Mouse (Mus musculus) midbrain, embryonic 16.5 days (tissue): ENCODE results near the gene Asgr1. TPM values are rescaled to one million over a fixed set of nuclear protein-coding genes. Genes with fewer than 3 reads are reported as not detected.

Experiments used
- ATAC-seq: fragments of 200-750 bp; cut with Nextera tagmentation; 2 replicates; pipeline ENCODE4 v1.8.0; 2017; ENCODE audit warnings: moderate TSS enrichment
- H3K27ac ChIP-seq: fragments of 300-500 bp; sonication (generic); 2 replicates; pipeline ENCODE4 v1.5.1; 2014; ENCODE audit warnings: mild to moderate bottlenecking, low read length, mixed read lengths
- H3K27me3 ChIP-seq: fragments of 300-500 bp; sonication (generic); 2 replicates; pipeline ENCODE4 v1.6.1; 2014; ENCODE audit warnings: low read depth, low read length, mixed read lengths; ENCODE audit not compliant: control insufficient read depth, insufficient read depth
- H3K36me3 ChIP-seq: fragments of 300-500 bp; sonication (generic); 2 replicates; pipeline ENCODE4 v1.6.1; 2014; ENCODE audit warnings: mild to moderate bottlenecking, low read length, moderate library complexity, mixed read lengths; ENCODE audit not compliant: control insufficient read depth, insufficient read depth
- H3K4me1 ChIP-seq: fragments of 300-500 bp; sonication (generic); 2 replicates; pipeline ENCODE4 v1.6.1; 2014; ENCODE audit warnings: mild to moderate bottlenecking, low read length, mixed read lengths; ENCODE audit not compliant: control insufficient read depth, insufficient read depth
- H3K4me2 ChIP-seq: fragments of 300-500 bp; sonication (generic); 2 replicates; pipeline ENCODE4 v1.6.1; 2014; ENCODE audit warnings: mild to moderate bottlenecking, low read length, mixed read lengths
- H3K4me3 ChIP-seq: fragments of 300-500 bp; sonication (generic); 2 replicates; pipeline ENCODE4 v1.5.1; 2014; ENCODE audit warnings: low read depth, mild to moderate bottlenecking, low read length, moderate library complexity, mixed read lengths
- H3K9ac ChIP-seq: fragments of 300-500 bp; sonication (generic); 2 replicates; pipeline ENCODE4 v1.6.1; 2014; ENCODE audit warnings: low read depth, low read length, mixed read lengths
- H3K9me3 ChIP-seq: fragments of 300-500 bp; sonication (generic); replicated peaks from 2 replicates; pipeline ENCODE4 v1.6.1; 2014; ENCODE audit warnings: mild to moderate bottlenecking, low read length, mixed read lengths; ENCODE audit not compliant: control insufficient read depth, poor library complexity, severe bottlenecking
- WGBS: fragments of 180-500 bp; shearing (Covaris S2); extraction: QIAGEN DNeasy Blood & Tissue Kit; methylation state at CpG from one replicate; pipeline ENCODE4 v1.1.7; 2014; 5-methylcytosine and 5-hydroxymethylcytosine counted together
- polyA plus RNA-seq: library from polyadenylated mRNA; unstranded; fragments of >200 nt; fragmentation: Nextera tagmentation; extraction: Ambion mirVana; gene quantifications from 2 replicates; pipeline ENCODE4 v1.2.1, GENCODE M21; 2015

Gene Asgr1
- polyA plus RNA-seq = 2.3 and 3.0 TPM in 2 replicates

DNA sequence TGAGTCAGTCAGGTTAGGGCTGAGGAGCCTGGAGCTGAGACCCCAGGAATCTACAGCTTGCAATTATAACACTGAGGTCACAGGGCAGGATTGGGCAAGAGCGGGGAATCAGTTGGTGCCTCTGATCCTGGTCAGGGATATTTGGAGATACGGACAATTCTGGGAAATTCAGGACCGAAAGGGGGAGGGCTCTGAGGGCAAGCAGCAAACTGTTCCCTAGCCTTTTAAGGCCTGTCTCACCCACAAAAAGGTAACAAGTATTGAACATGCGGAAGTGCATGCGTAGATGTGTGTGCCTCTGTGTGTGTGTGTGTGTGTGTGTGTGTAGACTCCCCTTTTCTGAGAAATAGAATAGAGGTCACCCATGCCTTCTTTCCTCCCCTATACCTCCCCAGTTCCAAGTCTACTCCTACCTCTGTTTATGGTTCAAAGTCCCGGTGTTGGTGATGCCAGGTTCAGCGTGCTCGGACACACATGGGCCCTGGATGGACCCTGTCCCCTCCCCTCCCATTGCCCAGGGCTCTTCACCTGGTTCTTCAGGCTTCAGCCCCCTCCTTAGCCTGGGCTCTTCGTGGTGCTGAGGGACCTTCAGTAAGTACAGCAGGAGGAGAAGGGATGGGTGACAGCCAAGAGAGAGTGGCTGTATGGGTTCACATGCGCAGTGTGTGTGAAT, at the start of gene Asgr1:
TSS of gene Asgr1 (plus strand) at position 188 of the 673 bp plus-strand sequence.
- Histone ChIP-seq H3K9me3 (no peaks in the 10 kb centered on the region), H3K4me1 (peaks cover 4% of the 10 kb centered on the region; the same call in 1 of the 2 replicates), H3K27me3 (no peaks in the 10 kb centered on the region), H3K36me3 (no peaks in the 10 kb centered on the region), H3K4me2 (no peak within 1 kb of the TSS), H3K9ac (no peak within 1 kb of the TSS; the same call in 1 of the 2 replicates), H3K4me3 (no peak within 1 kb of the TSS), H3K27ac (no peak within 1 kb of the TSS)
- no peak for ATAC-seq
- 86% methylated on average over 10 of the region's 10 CpGs for WGBS

DNA sequence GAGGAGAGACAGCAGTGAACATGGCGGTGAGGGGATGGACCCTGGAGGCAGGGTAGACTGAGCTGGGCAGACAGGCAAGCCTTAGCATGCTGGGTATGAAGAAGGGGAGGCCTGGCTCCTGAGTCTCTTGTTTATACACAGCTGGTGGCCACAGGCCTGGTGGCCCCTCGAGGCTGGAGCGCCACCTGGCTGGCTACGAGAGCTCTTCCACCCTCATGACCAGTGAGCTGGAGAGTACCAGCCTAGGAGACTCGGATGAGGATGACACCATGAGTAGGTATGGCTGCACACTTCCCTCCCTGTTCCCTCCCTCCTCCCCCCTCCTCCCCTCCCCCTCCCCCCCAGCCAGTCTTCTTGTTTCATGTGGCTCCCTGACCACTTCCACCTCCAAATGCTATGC, 48.4 kb upstream of the Asgr1 start:
- Histone ChIP-seq H3K27ac (no peak overlapping the region), H3K9me3 (no peaks in the 10 kb centered on the region), H3K4me3 (no peak overlapping the region), H3K36me3 (peaks cover 46% of the 10 kb centered on the region), H3K9ac (no peak overlapping the region), H3K4me1 (peaks cover 30% of the 10 kb centered on the region), H3K4me2 (no peak overlapping the region), H3K27me3 (no peaks in the 10 kb centered on the region)
- WGBS = 53% methylated on average over 5 of the region's 5 CpGs
- no peak for ATAC-seq

DNA sequence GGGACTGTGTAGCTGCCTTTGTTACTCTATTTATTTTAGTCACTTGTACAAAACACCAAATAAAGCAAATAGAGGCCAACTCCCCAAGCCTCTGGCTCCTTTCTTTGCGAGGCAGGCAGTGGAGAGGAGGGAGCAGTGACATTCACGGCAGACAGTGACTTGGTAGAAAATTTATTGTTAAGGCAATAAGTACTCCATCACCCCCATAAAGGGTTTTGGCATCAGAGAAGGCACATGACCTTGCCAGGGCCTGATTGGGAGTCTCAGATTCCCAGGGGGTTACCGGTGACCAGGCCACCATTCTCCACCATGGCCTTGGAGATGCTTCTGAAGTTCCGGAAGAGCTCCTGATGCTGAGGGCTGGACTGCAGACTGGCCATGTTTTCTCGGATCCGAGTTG, 43.9 kb upstream of the Asgr1 start:
- 92% methylated on average over 6 of the region's 6 CpGs for whole genome bisulfite sequencing
- H3K9ac ChIP-seq = no peak overlapping the region
- no peak for ATAC-seq
- H3K4me2 ChIP-seq = no peak overlapping the region
- H3K27ac ChIP-seq = no peak overlapping the region
- no peak overlapping the region for H3K4me3 ChIP-seq
- no peaks in the 10 kb centered on the region for H3K27me3 ChIP-seq
- peaks cover 63% of the 10 kb centered on the region for H3K36me3 ChIP-seq
- H3K9me3 ChIP-seq = no peaks in the 10 kb centered on the region
- peaks cover 8% of the 10 kb centered on the region for H3K4me1 ChIP-seq

- Histone ChIP-seq H3K4me3 (no peak overlapping the region), H3K9ac (no peak overlapping the region), H3K4me2 (no peak overlapping the region), H3K36me3 (peaks cover 63% of the 10 kb centered on the region), H3K4me1 (peaks cover 8% of the 10 kb centered on the region), H3K27ac (no peak overlapping the region), H3K27me3 (no peaks in the 10 kb centered on the region), H3K9me3 (no peaks in the 10 kb centered on the region)
- ATAC-seq = no peak
- 90% methylated on average over 12 of the region's 12 CpGs for WGBS
Measured at GRCm38 (mm10) chr11:70010548-70010947, 43.3 kb upstream of the Asgr1 start.

DNA sequence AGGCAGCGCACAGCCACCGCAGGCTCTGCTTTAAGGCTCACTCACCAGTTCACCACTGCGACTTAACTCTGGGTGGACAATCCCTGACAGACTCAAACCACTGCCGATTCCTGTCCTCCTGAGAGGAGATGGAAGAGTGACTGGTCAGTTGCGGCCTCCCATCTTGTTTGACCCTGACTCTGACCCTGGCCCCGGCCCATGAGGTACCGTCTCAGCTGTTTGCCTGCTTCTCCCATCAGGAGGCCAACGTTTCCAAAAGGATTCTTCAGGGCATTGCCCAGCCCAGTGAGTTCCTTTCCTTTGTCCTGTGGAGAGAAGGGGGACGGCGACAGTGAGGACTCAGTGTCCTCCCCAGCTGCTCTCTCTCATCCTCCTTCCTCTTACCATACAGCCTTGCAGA, 42.9 kb upstream of the Asgr1 start:
- WGBS = 76% methylated on average over 10 of the region's 10 CpGs
- Histone ChIP-seq H3K4me1 (peaks cover 10% of the 10 kb centered on the region), H3K27me3 (no peaks in the 10 kb centered on the region), H3K9ac (no peak overlapping the region), H3K27ac (no peak overlapping the region), H3K4me2 (no peak overlapping the region), H3K36me3 (peaks cover 60% of the 10 kb centered on the region), H3K4me3 (no peak overlapping the region), H3K9me3 (no peaks in the 10 kb centered on the region)
- no peak for ATAC-seq

DNA sequence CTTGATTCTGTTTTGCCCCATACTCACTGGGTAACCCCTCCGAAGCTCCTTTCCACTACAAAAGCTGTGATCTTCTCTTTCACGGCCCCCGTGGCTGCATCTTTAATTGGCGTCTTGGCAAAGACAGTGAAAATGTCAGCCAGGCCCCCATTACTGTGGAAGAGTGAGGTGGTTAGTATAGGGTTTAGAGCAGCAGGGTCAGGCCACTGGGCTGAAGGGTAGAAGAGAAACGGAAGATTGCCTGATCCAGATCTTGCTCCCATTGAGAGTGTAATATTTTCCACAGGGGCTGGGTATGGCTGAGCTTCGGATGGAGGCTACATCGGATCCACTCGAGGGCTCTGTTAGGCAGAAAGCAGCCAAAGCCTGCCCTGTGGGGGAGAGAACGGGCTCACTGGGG, 41.0 kb upstream of the Asgr1 start:
- Histone ChIP-seq H3K4me3 (no peak overlapping the region), H3K9ac (no peak overlapping the region), H3K4me1 (peaks cover 22% of the 10 kb centered on the region), H3K36me3 (peaks cover 41% of the 10 kb centered on the region), H3K9me3 (no peaks in the 10 kb centered on the region), H3K27ac (no peak overlapping the region), H3K27me3 (no peaks in the 10 kb centered on the region), H3K4me2 (no peak overlapping the region)
- no peak for ATAC-seq
- WGBS = 85% methylated on average over 9 of the region's 9 CpGs

DNA sequence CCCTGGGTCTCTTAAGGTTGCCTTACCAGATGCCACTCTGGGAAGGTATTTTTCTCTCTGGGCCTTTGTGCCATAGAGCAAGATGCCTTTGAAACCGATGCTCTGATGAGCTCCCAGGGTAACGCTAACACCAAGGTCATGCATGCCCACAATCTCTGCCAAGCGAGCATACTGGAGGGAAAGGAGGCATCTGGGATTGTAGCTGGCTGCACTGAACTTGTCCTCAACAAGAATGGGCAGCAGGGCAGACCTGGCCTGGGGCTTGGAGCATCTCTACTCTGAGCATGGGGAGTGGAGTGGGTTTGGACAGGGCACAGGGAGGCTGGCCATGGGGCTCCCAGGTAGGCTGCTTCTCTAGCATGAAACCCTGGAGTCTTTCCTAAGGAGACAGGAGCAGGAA, 40.5 kb upstream of the Asgr1 start:
- peaks cover 23% of the 10 kb centered on the region for H3K4me1 ChIP-seq
- H3K4me2 ChIP-seq = no peak overlapping the region
- H3K27ac ChIP-seq = no peak overlapping the region
- H3K27me3 ChIP-seq = no peaks in the 10 kb centered on the region
- H3K9me3 ChIP-seq = no peaks in the 10 kb centered on the region
- H3K4me3 ChIP-seq = no peak overlapping the region
- peaks cover 37% of the 10 kb centered on the region for H3K36me3 ChIP-seq
- H3K9ac ChIP-seq = no peak overlapping the region
- ATAC-seq = no peak
- WGBS = 88% methylated on average over 3 of the region's 3 CpGs

- no peaks in the 10 kb centered on the region for H3K27me3 ChIP-seq
- H3K9ac ChIP-seq = no peak overlapping the region
- no peak for ATAC-seq
- peak overlapping the region; percentile 78 for H3K4me2 ChIP-seq
- no peak overlapping the region for H3K4me3 ChIP-seq
- no peaks in the 10 kb centered on the region for H3K9me3 ChIP-seq
- 61% methylated on average over 5 of the region's 5 CpGs for WGBS
- no peak overlapping the region for H3K27ac ChIP-seq
- peaks cover 31% of the 10 kb centered on the region for H3K36me3 ChIP-seq
- peaks cover 23% of the 10 kb centered on the region for H3K4me1 ChIP-seq
Measured at GRCm38 (mm10) chr11:70014051-70014450, 39.8 kb upstream of the Asgr1 start.

- no peaks in the 10 kb centered on the region for H3K9me3 ChIP-seq
- peak within 1 kb of the TSS; percentile 79 for H3K9ac ChIP-seq
- peak within 1 kb of the TSS; percentile 54 for H3K4me3 ChIP-seq
- ATAC-seq = peak; percentile 83
- peak within 1 kb of the TSS; percentile 81 for H3K27ac ChIP-seq
- WGBS = under 1% methylated on average over 35 of the region's 35 CpGs
- no peaks in the 10 kb centered on the region for H3K27me3 ChIP-seq
- peaks cover 31% of the 10 kb centered on the region for H3K4me1 ChIP-seq
- H3K36me3 ChIP-seq = peaks cover 22% of the 10 kb centered on the region
- peak within 1 kb of the TSS; percentile 78 for H3K4me2 ChIP-seq
Measured at GRCm38 (mm10) chr11:70014880-70015558, 38.9 kb upstream of the Asgr1 start, which contains the start of gene Acadvl. Gene Acadvl, minus strand, starts transcription at chr11:70015411.
